Mouse (Mus musculus) testis, adult 2 months (tissue): ENCODE results near the gene Pcgf1. TPM values are rescaled to one million over a fixed set of nuclear protein-coding genes. Genes with fewer than 3 reads are reported as not detected.

Source experiments
- H3K27ac ChIP-seq: fragments of 200-500 bp; 2 replicates; pipeline ENCODE4 v1.5.1; 2012; ENCODE audit warnings: low read depth, low read length; ENCODE audit not compliant: control insufficient read depth, insufficient read depth
- H3K27me3 ChIP-seq: fragments of 200-500 bp; 2 replicates; pipeline ENCODE4 v1.6.1; 2012; ENCODE audit warnings: mild to moderate bottlenecking, low read length, moderate library complexity; ENCODE audit not compliant: control insufficient read depth, insufficient read depth
- H3K36me3 ChIP-seq: fragments of 200-500 bp; 2 replicates; pipeline ENCODE4 v1.6.1; 2012; ENCODE audit warnings: mild to moderate bottlenecking, low read length; ENCODE audit not compliant: control insufficient read depth, insufficient read depth
- H3K4me1 ChIP-seq: fragments of 200-500 bp; 2 replicates; pipeline ENCODE4 v1.6.1; 2012; ENCODE audit warnings: low read length; ENCODE audit not compliant: control insufficient read depth, insufficient read depth
- H3K4me3 ChIP-seq: fragments of 200-500 bp; 2 replicates; pipeline ENCODE4 v1.5.1; 2012; ENCODE audit warnings: low read depth, mild to moderate bottlenecking, low read length, moderate library complexity, mixed read lengths; ENCODE audit not compliant: control insufficient read depth
- CTCF ChIP-seq: fragments of 200-500 bp; IDR thresholded peaks from 2 replicates; pipeline ENCODE4 v1.5.1; 2012; ENCODE audit warnings: low read depth, mild to moderate bottlenecking, inconsistent platforms, low read length, moderate library complexity; ENCODE audit not compliant: control insufficient read depth, insufficient read depth, insufficient replicate concordance
- POLR2A ChIP-seq: fragments of 200-500 bp; IDR thresholded peaks from 2 replicates; pipeline ENCODE4 v1.6.1; 2012; ENCODE audit warnings: low read depth, mild to moderate bottlenecking, inconsistent platforms, low read length, moderate library complexity; ENCODE audit not compliant: control insufficient read depth
- polyA plus RNA-seq: library from polyadenylated mRNA; depleted of rRNA; stranded (reverse); fragments of >200 nt; gene quantifications from 2 replicates; pipeline ENCODE4 v1.2.3, GENCODE M21; 2012

The Pcgf1 gene
- polyA plus RNA-seq, 1 experiment: 41.6 TPM

DNA sequence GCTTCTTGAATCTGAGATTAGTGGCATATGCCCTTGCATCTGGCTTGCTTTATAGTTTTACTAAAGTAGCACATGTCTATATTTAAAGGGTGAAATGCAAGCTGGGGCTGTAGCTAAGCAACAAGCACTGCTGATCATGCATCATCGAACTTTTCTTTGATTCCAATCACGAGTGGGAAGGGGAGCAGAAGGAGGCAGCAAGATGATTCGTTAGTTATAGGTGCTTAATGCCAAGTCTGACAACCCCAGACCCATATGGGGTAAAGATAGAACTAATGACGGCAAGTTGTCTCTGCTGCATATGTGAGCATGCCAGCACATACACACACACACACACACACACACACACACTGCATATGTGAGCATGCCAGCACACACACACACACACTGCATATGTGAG is 26.5 kb downstream of the Pcgf1 start:
- Histone ChIP-seq H3K27me3 (no peaks in the 10 kb centered on the region), H3K4me1 (peaks cover 24% of the 10 kb centered on the region), H3K36me3 (no peaks in the 10 kb centered on the region), H3K27ac (no peak overlapping the region), H3K4me3 (no peak overlapping the region)
- no peak for TF ChIP-seq CTCF
- no peak for TF ChIP-seq POLR2A

DNA sequence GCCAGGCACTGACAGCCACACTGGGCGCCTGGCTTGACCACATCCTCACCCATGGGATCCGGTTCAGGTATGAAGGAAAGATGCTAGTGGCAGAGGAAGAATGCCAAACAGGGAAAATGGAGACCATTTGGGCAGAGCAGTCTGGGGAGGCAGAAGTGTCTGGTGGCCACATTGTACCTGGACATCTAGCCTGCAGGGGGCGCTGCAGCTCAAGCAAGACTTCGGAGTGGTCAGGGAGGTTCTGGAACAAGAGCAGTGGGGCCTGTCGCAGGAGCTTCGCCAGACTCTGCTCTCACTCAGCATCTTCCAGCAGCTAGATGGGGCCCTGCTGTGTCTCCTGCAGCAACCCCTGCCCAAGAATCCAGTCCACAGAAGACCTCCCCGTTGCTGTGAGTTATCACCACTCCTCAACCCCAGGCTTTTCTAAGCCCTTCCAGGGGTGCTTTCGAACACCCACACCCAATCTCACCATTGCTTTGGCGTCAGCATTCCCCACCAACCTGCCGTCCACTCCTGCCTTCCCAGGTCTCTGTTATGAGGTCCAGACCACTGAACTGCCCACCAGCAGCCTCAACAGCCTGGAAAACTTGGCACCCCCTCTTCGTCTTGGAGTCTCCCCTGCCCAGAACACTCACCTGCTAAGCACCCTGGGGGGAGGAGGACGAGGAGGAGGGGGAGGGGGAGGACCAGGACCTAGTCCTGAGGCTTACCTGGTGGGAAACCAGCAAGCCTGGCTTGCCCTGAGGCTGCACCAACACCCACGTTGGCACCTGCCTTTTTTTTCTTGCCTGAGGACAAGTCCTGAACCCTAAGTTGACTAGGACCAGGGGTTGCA is 30.1 kb downstream of the Pcgf1 start:
- peak; percentile 90 for TF ChIP-seq CTCF
- TF ChIP-seq POLR2A: no peak
- Histone ChIP-seq H3K36me3 (no peaks in the 10 kb centered on the region), H3K27ac (no peak overlapping the region), H3K4me3 (peak overlapping the region; percentile 97), H3K4me1 (peaks cover 13% of the 10 kb centered on the region), H3K27me3 (no peaks in the 10 kb centered on the region)

DNA sequence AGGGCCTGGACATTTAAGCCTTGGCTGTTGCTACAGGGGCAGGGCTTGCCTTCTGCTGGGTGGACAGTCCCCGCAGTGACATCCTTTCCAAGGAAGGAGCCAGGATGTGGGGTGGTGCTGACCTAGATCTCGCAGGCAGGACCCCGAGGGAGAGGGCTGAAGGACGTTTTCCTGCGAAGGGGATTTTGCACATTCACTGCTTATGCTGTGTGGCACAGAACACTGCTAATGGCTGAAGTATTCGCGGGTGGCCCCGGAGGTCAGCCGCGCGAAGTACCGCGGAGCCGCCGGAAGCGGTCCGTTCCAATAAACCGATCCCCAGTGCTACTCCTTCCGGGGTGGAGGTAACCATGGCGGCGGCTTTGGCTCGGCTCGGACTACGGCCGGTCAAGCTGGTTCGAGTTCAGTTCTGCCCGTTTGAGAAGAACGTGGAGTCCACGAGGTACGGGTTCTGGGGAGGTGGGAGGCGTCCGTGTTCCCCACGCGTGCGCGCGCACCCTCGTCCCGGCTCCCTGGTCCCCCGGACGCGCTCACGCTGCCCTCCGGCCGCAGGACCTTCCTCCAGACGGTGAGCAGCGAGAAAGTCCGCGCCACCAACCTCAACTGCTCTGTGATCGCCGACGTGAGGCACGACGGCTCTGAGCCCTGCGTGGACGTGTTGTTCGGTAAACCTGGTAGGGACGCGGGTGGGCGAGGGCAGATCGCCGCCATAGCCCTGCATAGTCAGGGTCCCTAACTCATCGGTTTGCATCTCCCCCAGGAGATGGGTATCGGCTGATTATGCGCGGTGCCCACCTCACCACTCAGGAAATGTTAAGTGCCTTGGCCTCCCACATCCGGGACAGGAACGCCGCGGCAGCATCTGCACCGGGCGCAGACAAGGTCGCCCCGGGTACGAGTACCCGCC is 31.3 kb downstream of the Pcgf1 start, which contains the start of gene Mrpl53:
Gene Mrpl53 (plus strand): TSS at position 279 of the 907 bp plus-strand sequence.
- Histone ChIP-seq H3K4me1 (peaks cover 9% of the 10 kb centered on the region), H3K27me3 (no peaks in the 10 kb centered on the region), H3K27ac (peak within 1 kb of the TSS; percentile 89), H3K36me3 (no peaks in the 10 kb centered on the region), H3K4me3 (peak within 1 kb of the TSS; percentile 97)
- TF ChIP-seq POLR2A (peak; percentile 45), CTCF (peak; percentile 7; the same call in 1 of the 2 replicates)

DNA sequence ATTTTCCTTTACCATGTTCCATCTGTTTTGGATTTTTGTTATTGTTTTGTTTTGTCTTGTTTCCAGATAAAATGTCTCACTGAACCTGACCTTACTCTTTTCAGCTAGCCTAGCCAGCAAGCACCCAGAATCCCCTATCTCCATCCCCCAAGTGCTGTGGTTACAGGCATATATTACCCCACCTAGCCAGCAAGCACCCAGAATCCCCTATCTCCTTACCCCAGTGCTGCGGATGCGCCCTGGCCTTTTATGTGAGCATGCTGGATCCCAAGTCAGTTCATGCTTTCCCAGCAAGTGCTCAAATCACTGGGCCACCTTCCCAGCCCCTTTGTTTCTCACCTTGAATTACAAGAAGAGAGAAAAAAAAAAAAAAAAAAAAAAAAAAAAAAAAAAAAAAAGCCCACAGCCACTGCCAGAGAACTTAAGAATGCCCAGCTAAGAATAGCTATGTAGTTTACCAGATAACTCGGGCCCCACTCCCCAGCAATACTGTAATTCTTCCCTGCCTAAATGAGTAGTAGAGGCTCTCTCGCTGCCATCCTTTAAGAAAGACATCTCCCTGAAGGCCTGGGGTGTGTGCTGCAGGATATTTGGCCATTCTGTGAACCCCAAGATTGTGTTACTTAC is 34.0 kb downstream of the Pcgf1 start:
- TF ChIP-seq CTCF: no peak
- no peak for TF ChIP-seq POLR2A
- no peak overlapping the region for H3K27ac ChIP-seq

DNA sequence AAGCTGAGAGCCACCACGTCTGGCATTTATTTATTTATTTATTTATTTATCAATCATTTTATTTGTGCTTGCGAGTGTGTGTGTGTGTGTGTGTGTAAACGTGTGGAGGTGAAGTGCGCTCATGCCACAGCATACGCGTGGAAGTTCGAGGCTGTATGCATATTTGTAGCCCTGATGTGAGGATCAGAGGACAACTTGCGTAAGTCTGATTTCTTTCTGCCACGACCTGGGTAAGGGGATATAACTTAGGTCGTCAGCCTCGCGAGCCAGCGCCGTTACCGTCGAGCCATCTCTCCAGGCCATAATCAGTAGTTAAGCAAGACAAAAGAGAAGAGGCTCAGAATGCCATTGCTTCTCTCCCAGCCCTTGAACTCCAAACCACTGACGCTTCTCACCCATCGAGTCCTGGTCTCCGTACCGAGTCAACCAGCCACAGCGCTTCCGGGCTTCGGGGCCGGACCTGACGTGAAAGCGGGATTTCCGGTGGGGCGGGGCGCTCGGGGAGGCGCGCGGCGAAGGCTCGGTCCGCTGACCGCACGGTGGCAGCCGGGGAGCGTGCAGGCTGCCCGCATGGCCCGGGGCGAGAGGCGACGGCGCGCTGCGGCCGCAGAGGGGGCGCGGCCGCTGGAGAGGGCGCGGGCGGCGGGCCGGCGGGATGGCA is 37.5 kb downstream of the Pcgf1 start, which contains the start of gene Mogs:
Gene Mogs (plus strand): TSS at position 486 of the 661 bp plus-strand sequence.
- Histone ChIP-seq H3K4me1 (peaks cover 12% of the 10 kb centered on the region), H3K27me3 (no peaks in the 10 kb centered on the region), H3K27ac (peak within 1 kb of the TSS; percentile 64), H3K4me3 (peak within 1 kb of the TSS; percentile 99), H3K36me3 (no peaks in the 10 kb centered on the region; the same call in 1 of the 2 replicates)
- TF ChIP-seq POLR2A (peak; percentile 83), CTCF (no peak)

More for the DNA sequence above, 34.0 kb downstream of the Pcgf1 start:
- H3K36me3 ChIP-seq: no peaks in the 10 kb centered on the region
- no peak overlapping the region for H3K4me3 ChIP-seq
- H3K4me1 ChIP-seq: peaks cover 18% of the 10 kb centered on the region
- no peaks in the 10 kb centered on the region for H3K27me3 ChIP-seq

DNA sequence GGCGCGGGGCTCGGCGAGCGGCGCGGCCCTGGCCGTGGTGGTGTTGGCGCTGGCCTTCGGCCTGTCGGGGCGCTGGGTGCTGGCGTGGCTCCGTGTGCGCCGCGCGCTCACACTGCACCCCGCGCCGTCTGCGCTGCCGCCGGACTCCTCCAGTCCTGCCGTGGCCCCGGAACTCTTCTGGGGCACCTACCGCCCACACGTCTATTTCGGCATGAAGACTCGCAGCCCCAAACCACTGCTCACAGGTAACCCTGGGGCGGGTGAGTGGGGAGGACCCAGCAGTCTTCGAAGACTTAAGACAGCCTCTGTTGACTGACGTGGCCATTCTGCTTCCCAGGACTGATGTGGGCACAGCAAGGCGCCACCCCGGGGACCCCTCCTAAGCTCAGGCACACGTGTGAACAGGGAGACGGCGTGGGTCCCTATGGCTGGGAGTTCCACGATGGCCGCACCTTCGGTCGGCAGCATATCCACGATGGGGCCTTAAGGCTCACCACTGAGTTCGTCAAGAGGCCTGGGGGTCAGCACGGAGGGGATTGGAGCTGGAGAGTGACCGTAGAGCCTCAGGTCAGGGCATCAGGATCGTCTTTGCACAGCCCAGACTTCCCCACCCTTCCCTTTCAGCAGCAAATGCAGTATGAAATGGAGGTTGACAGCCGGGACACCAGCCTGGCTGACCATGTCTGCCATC is 38.2 kb downstream of the Pcgf1 start:
- H3K4me1 ChIP-seq: peaks cover 16% of the 10 kb centered on the region
- no peaks in the 10 kb centered on the region; the same call in 1 of the 2 replicates for H3K36me3 ChIP-seq
- peak overlapping the region; percentile 64; the same call in 1 of the 2 replicates for H3K27ac ChIP-seq
- TF ChIP-seq CTCF: no peak
- no peak for TF ChIP-seq POLR2A
- H3K4me3 ChIP-seq: peak overlapping the region; percentile 99
- no peaks in the 10 kb centered on the region for H3K27me3 ChIP-seq
